Mouse (Mus musculus): ENCODE data around the gene Zcchc13. TPM values are rescaled to one million over a fixed set of nuclear protein-coding genes. Genes with fewer than 3 reads are reported as not detected.
A peak's percentile ranks its signal among the peaks of the same experiment; 100 is the strongest.

Gene Zcchc13
- polyA plus RNA-seq, 1 experiment from 2014 or later, result not detected

- TF ChIP-seq CTCF (IDR thresholded peaks at IDR 0.05; ENCODE audit: low read depth) (peak; percentile 70), EP300 (optimal IDR thresholded peaks at IDR 0.05) (no peak)
- H3K4me1 ChIP-seq (replicated peaks; ENCODE audit: control insufficient read depth, insufficient read depth), result no peaks in the 10 kb centered on the region
- no peaks in the 10 kb centered on the region for H3K27me3 ChIP-seq (ENCODE audit: control insufficient read depth, insufficient read depth, low read length)
- no peak overlapping the region for H3K9ac ChIP-seq (ENCODE audit: low read length)
- H3K4me2 ChIP-seq (replicated peaks; ENCODE audit: low read depth), result no peak overlapping the region
- no peak overlapping the region for H3K27ac ChIP-seq (replicated peaks)
- no peak overlapping the region for H3K4me3 ChIP-seq (ENCODE audit: low read depth, low read length)
- DNase-seq (ENCODE audit: low spot score) (no peak), ATAC-seq (ENCODE audit: low FRiP score, low TSS enrichment) (no peak)
- H3K9me3 ChIP-seq (ENCODE audit: control insufficient read depth, low read length), result no peaks in the 10 kb centered on the region
- 0 out of 2 replicates have a peak, but pooled peaks cover 2% of the 10 kb centered on the region for H3K36me3 ChIP-seq (ENCODE audit: control insufficient read depth, insufficient read depth, low read length)
- 98% methylated on average over 5 of the region's 5 CpGs for WGBS
Observed at GRCm38 (mm10) chrX:103610401-103610800, 20.0 kb upstream of the Zcchc13 start.

- no peaks in the 10 kb centered on the region for H3K27me3 ChIP-seq (ENCODE audit: control insufficient read depth, insufficient read depth, low read length)
- no peaks in the 10 kb centered on the region for H3K9me3 ChIP-seq (ENCODE audit: control insufficient read depth, low read length)
- H3K4me3 ChIP-seq (ENCODE audit: low read depth, low read length), result no peak overlapping the region
- H3K36me3 ChIP-seq (ENCODE audit: control insufficient read depth, insufficient read depth, low read length), result no peaks in the 10 kb centered on the region
- H3K4me2 ChIP-seq (replicated peaks; ENCODE audit: low read depth), result no peak overlapping the region
- WGBS, result 96% methylated on average over 2 of the region's 2 CpGs
- ATAC-seq (ENCODE audit: low FRiP score, low TSS enrichment), result no peak
- no peak for DNase-seq (ENCODE audit: low spot score)
- no peaks in the 10 kb centered on the region for H3K4me1 ChIP-seq (replicated peaks; ENCODE audit: control insufficient read depth, insufficient read depth)
- no peak overlapping the region for H3K27ac ChIP-seq (replicated peaks)
- TF ChIP-seq EP300 (optimal IDR thresholded peaks at IDR 0.05) (no peak), CTCF (IDR thresholded peaks at IDR 0.05; ENCODE audit: low read depth) (no peak)
- H3K9ac ChIP-seq (ENCODE audit: low read length), result no peak overlapping the region
Observed at GRCm38 (mm10) chrX:103611462-103611861, 18.9 kb upstream of the Zcchc13 start.

- H3K4me3 ChIP-seq (ENCODE audit: low read depth, low read length), result no peak overlapping the region
- H3K27me3 ChIP-seq (ENCODE audit: control insufficient read depth, insufficient read depth, low read length), result no peaks in the 10 kb centered on the region
- TF ChIP-seq CTCF (IDR thresholded peaks at IDR 0.05; ENCODE audit: low read depth) (no peak), EP300 (optimal IDR thresholded peaks at IDR 0.05) (no peak)
- WGBS, result 90% methylated on average over 24 of the region's 24 CpGs
- no peaks in the 10 kb centered on the region for H3K36me3 ChIP-seq (ENCODE audit: control insufficient read depth, insufficient read depth, low read length)
- ATAC-seq (ENCODE audit: low FRiP score, low TSS enrichment) (no peak), DNase-seq (ENCODE audit: low spot score) (no peak)
- H3K4me2 ChIP-seq (replicated peaks; ENCODE audit: low read depth), result no peak overlapping the region
- no peak overlapping the region for H3K27ac ChIP-seq (replicated peaks)
- no peaks in the 10 kb centered on the region for H3K9me3 ChIP-seq (ENCODE audit: control insufficient read depth, low read length)
- H3K9ac ChIP-seq (ENCODE audit: low read length), result no peak overlapping the region
- H3K4me1 ChIP-seq (replicated peaks; ENCODE audit: control insufficient read depth, insufficient read depth), result no peaks in the 10 kb centered on the region
Observed at GRCm38 (mm10) chrX:103614700-103615233, 15.6 kb upstream of the Zcchc13 start.

GRCm38 (mm10) chrX:103615453-103615852, 14.9 kb upstream of the Zcchc13 start:
- H3K4me2 ChIP-seq (replicated peaks; ENCODE audit: low read depth), result peak overlapping the region; percentile 51
- no peak for TF ChIP-seq CTCF (IDR thresholded peaks at IDR 0.05; ENCODE audit: low read depth)
- no peak for TF ChIP-seq EP300 (optimal IDR thresholded peaks at IDR 0.05)
- no peak for ATAC-seq (ENCODE audit: low FRiP score, low TSS enrichment)
- H3K4me1 ChIP-seq (replicated peaks; ENCODE audit: control insufficient read depth, insufficient read depth), result no peaks in the 10 kb centered on the region
- no peaks in the 10 kb centered on the region for H3K36me3 ChIP-seq (ENCODE audit: control insufficient read depth, insufficient read depth, low read length)
- no peak overlapping the region for H3K9ac ChIP-seq (ENCODE audit: low read length)
- 69% methylated on average over 4 of the region's 4 CpGs for WGBS
- no peaks in the 10 kb centered on the region for H3K27me3 ChIP-seq (ENCODE audit: control insufficient read depth, insufficient read depth, low read length)
- no peak overlapping the region; the same call in 1 of the 2 replicates for H3K27ac ChIP-seq (replicated peaks)
- no peak for DNase-seq (ENCODE audit: low spot score)
- H3K9me3 ChIP-seq (ENCODE audit: control insufficient read depth, low read length), result no peaks in the 10 kb centered on the region
- peak overlapping the region; percentile 44; the same call in 1 of the 2 replicates for H3K4me3 ChIP-seq (ENCODE audit: low read depth, low read length)

- peak; percentile 48 for ATAC-seq (ENCODE audit: low FRiP score, low TSS enrichment)
- peak overlapping the region; percentile 51 for H3K4me2 ChIP-seq (replicated peaks; ENCODE audit: low read depth)
Observed at GRCm38 (mm10) chrX:103616162-103616535, 14.2 kb upstream of the Zcchc13 start.

GRCm38 (mm10) chrX:103616536-103617404, 13.6 kb upstream of the Zcchc13 start:
- ATAC-seq (ENCODE audit: low FRiP score, low TSS enrichment), result peak; percentile 97

More at GRCm38 (mm10) chrX:103616162-103616535, 14.2 kb upstream of the Zcchc13 start:
- Histone ChIP-seq H3K4me3 (ENCODE audit: low read depth, low read length) (peak overlapping the region; percentile 44), H3K27ac (replicated peaks) (peak overlapping the region; percentile 92), H3K36me3 (ENCODE audit: control insufficient read depth, insufficient read depth, low read length) (no peaks in the 10 kb centered on the region), H3K4me1 (replicated peaks; ENCODE audit: control insufficient read depth, insufficient read depth) (no peaks in the 10 kb centered on the region), H3K27me3 (ENCODE audit: control insufficient read depth, insufficient read depth, low read length) (no peaks in the 10 kb centered on the region), H3K9me3 (ENCODE audit: control insufficient read depth, low read length) (no peaks in the 10 kb centered on the region), H3K9ac (ENCODE audit: low read length) (peak overlapping the region; percentile 66)
- TF ChIP-seq EP300 (optimal IDR thresholded peaks at IDR 0.05), result no peak
- TF ChIP-seq CTCF (IDR thresholded peaks at IDR 0.05; ENCODE audit: low read depth), result no peak
- WGBS, result 10% methylated on average over 19 of the region's 19 CpGs
- peak; percentile 53 for DNase-seq (ENCODE audit: low spot score)

More at GRCm38 (mm10) chrX:103616536-103617404, 13.6 kb upstream of the Zcchc13 start:
- H3K27me3 ChIP-seq (ENCODE audit: control insufficient read depth, insufficient read depth, low read length), result no peaks in the 10 kb centered on the region
- WGBS, result 1% methylated on average over 21 of the region's 50 CpGs
- H3K4me2 ChIP-seq (replicated peaks; ENCODE audit: low read depth), result peak overlapping the region; percentile 51
- peak overlapping the region; percentile 44 for H3K4me3 ChIP-seq (ENCODE audit: low read depth, low read length)
- H3K9me3 ChIP-seq (ENCODE audit: control insufficient read depth, low read length), result no peaks in the 10 kb centered on the region
- peak overlapping the region; percentile 66 for H3K9ac ChIP-seq (ENCODE audit: low read length)
- no peaks in the 10 kb centered on the region for H3K4me1 ChIP-seq (replicated peaks; ENCODE audit: control insufficient read depth, insufficient read depth)
- H3K27ac ChIP-seq (replicated peaks), result peak overlapping the region; percentile 92
- DNase-seq (ENCODE audit: low spot score), result peak; percentile 89
- H3K36me3 ChIP-seq (ENCODE audit: control insufficient read depth, insufficient read depth, low read length), result no peaks in the 10 kb centered on the region
- TF ChIP-seq CTCF (IDR thresholded peaks at IDR 0.05; ENCODE audit: low read depth) (no peak), EP300 (optimal IDR thresholded peaks at IDR 0.05) (no peak)

Measured in stomach, postnatal 0 days (tissue).